Mouse (Mus musculus): Measurements from ENCODE around the gene Dmwd. TPM values are rescaled to one million over a fixed set of nuclear protein-coding genes. Genes with fewer than 3 reads are reported as not detected.
A peak's percentile ranks its signal among the peaks of the same experiment; 100 is the strongest.

The Dmwd gene
- polyA plus RNA-seq, 1 experiment from 2014 or later = 12.6 TPM

- Histone ChIP-seq H3K4me3 (ENCODE audit: low read length) (peak overlapping the region; percentile 65), H3K36me3 (ENCODE audit: control insufficient read depth, insufficient read depth) (peaks cover 13% of the 10 kb centered on the region), H3K9ac (ENCODE audit: low read length) (peak overlapping the region; percentile 84), H3K4me2 (ENCODE audit: low read depth, low read length) (peak overlapping the region; percentile 94), H3K27me3 (ENCODE audit: control insufficient read depth, insufficient read depth, low read length) (no peaks in the 10 kb centered on the region), H3K27ac (ENCODE audit: low read length) (peak overlapping the region; percentile 99), H3K9me3 (replicated peaks; ENCODE audit: control insufficient read depth, low read length) (no peaks in the 10 kb centered on the region), H3K4me1 (ENCODE audit: control insufficient read depth, insufficient read depth, low read length) (peaks cover 43% of the 10 kb centered on the region)
- under 1% methylated on average over 85 of the region's 87 CpGs for WGBS
- no peak for ATAC-seq (replicated peaks; ENCODE audit: extremely low read depth, insufficient read depth, low FRiP score)
Observed at GRCm38 (mm10) chr7:19094826-19095750, 19.1 kb downstream of the Dmwd start.

- H3K4me2 ChIP-seq (ENCODE audit: low read depth, low read length) = peak overlapping the region; percentile 94
- H3K4me3 ChIP-seq (ENCODE audit: low read length) = peak overlapping the region; percentile 65
- H3K36me3 ChIP-seq (ENCODE audit: control insufficient read depth, insufficient read depth) = peaks cover 11% of the 10 kb centered on the region
- H3K9ac ChIP-seq (ENCODE audit: low read length) = peak overlapping the region; percentile 84
- H3K9me3 ChIP-seq (replicated peaks; ENCODE audit: control insufficient read depth, low read length) = no peaks in the 10 kb centered on the region
- H3K27me3 ChIP-seq (ENCODE audit: control insufficient read depth, insufficient read depth, low read length) = no peaks in the 10 kb centered on the region
- ATAC-seq (replicated peaks; ENCODE audit: extremely low read depth, insufficient read depth, low FRiP score) = no peak
- peak overlapping the region; percentile 99 for H3K27ac ChIP-seq (ENCODE audit: low read length)
- 1% methylated on average over 19 of the region's 19 CpGs for WGBS
- peaks cover 43% of the 10 kb centered on the region for H3K4me1 ChIP-seq (ENCODE audit: control insufficient read depth, insufficient read depth, low read length)
Observed at GRCm38 (mm10) chr7:19095751-19096110, 19.7 kb downstream of the Dmwd start.

DNA sequence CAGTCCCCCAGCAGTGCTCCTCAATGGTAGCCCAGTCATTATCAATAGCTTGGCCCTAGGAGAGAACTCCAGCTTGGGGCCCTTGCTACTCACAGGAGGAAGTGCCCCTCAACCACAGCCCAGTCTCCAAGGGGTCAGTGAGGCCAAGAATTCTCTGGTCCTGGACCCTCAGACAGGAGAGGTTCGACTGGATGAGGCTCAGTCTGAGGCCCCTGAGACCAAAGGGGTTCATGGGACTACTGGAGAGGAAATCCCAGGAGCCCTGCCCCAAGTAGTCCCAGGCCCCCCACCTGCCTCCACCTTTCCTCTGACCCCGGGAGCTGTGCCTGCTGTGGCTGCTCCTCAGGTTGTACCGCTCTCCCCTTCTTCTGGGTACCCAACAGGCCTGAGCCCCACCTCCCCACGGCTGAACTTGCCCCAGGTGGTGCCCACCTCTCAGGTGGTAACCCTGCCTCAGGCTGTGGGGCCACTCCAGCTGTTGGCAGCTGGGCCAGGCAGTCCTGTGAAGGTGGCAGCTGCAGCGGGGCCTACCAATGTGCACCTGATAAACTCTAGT lies 20.5 kb downstream of the Dmwd start:
- Histone ChIP-seq H3K36me3 (ENCODE audit: control insufficient read depth, insufficient read depth) (peaks cover 6% of the 10 kb centered on the region; the same call in 1 of the 2 replicates), H3K9me3 (replicated peaks; ENCODE audit: control insufficient read depth, low read length) (no peaks in the 10 kb centered on the region), H3K27ac (ENCODE audit: low read length) (peak overlapping the region; percentile 99; the same call in 1 of the 2 replicates), H3K4me1 (ENCODE audit: control insufficient read depth, insufficient read depth, low read length) (peaks cover 43% of the 10 kb centered on the region), H3K4me3 (ENCODE audit: low read length) (peak overlapping the region; percentile 65), H3K4me2 (ENCODE audit: low read depth, low read length) (peak overlapping the region; percentile 94), H3K9ac (ENCODE audit: low read length) (peak overlapping the region; percentile 84), H3K27me3 (ENCODE audit: control insufficient read depth, insufficient read depth, low read length) (no peaks in the 10 kb centered on the region)
- no peak for ATAC-seq (replicated peaks; ENCODE audit: extremely low read depth, insufficient read depth, low FRiP score)
- 58% methylated on average over 5 of the region's 5 CpGs for WGBS

DNA sequence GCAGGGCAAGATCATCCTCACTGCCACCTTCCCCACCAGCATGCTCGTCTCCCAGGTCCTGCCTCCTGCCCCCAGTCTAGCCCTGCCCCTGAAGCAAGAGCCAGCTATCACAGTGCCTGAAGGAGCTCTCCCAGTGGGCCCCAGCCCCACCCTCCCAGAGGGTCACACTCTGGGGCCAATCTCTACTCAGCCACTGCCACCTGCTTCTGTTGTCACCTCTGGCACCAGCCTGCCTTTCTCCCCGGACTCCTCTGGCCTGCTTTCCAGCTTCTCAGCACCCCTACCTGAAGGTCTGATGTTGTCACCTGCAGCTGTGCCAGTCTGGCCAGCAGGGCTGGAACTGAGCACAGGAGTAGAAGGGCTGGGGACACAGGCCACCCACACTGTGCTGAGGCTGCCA lies 21.2 kb downstream of the Dmwd start:
- ATAC-seq (replicated peaks; ENCODE audit: extremely low read depth, insufficient read depth, low FRiP score) = no peak
- no peaks in the 10 kb centered on the region; the same call in 1 of the 2 replicates for H3K9me3 ChIP-seq (replicated peaks; ENCODE audit: control insufficient read depth, low read length)
- H3K4me2 ChIP-seq (ENCODE audit: low read depth, low read length) = no peak overlapping the region
- 32% methylated on average over 2 of the region's 2 CpGs for WGBS
- no peak overlapping the region for H3K27ac ChIP-seq (ENCODE audit: low read length)
- H3K9ac ChIP-seq (ENCODE audit: low read length) = peak overlapping the region; percentile 12; the same call in 1 of the 2 replicates
- H3K4me1 ChIP-seq (ENCODE audit: control insufficient read depth, insufficient read depth, low read length) = peaks cover 36% of the 10 kb centered on the region
- peaks cover 4% of the 10 kb centered on the region; the same call in 1 of the 2 replicates for H3K36me3 ChIP-seq (ENCODE audit: control insufficient read depth, insufficient read depth)
- H3K27me3 ChIP-seq (ENCODE audit: control insufficient read depth, insufficient read depth, low read length) = no peaks in the 10 kb centered on the region
- no peak overlapping the region for H3K4me3 ChIP-seq (ENCODE audit: low read length)

DNA sequence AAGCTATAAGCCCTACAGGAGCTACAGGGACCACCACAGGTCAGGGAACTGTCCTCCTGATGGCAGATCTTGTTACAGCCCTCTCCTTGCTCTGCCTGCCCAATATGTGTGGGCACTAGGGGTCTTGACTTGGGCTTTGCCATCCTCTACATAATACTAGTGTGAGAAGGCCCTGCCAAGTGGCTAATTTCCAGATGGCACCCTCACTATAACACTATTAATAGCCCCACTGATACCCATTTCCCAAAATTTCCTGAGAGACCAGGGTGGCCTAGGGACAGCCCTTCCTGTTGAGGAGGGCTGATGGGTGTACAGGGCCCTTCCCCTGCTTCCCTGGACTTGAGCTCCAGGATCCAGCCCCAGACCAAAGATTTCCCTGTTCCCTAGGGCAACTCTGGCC lies 21.8 kb downstream of the Dmwd start:
- Histone ChIP-seq H3K4me1 (ENCODE audit: control insufficient read depth, insufficient read depth, low read length) (peaks cover 30% of the 10 kb centered on the region), H3K9ac (ENCODE audit: low read length) (no peak overlapping the region), H3K9me3 (replicated peaks; ENCODE audit: control insufficient read depth, low read length) (peaks cover 5% of the 10 kb centered on the region), H3K4me3 (ENCODE audit: low read length) (no peak overlapping the region), H3K27ac (ENCODE audit: low read length) (no peak overlapping the region), H3K36me3 (ENCODE audit: control insufficient read depth, insufficient read depth) (peaks cover 4% of the 10 kb centered on the region; the same call in 1 of the 2 replicates), H3K27me3 (ENCODE audit: control insufficient read depth, insufficient read depth, low read length) (no peaks in the 10 kb centered on the region), H3K4me2 (ENCODE audit: low read depth, low read length) (no peak overlapping the region)
- ATAC-seq (replicated peaks; ENCODE audit: extremely low read depth, insufficient read depth, low FRiP score) = no peak

GRCm38 (mm10) chr7:19098811-19099210 lies 22.8 kb downstream of the Dmwd start:
- H3K27ac ChIP-seq (ENCODE audit: low read length) = no peak overlapping the region
- 74% methylated on average over 7 of the region's 7 CpGs for WGBS
- ATAC-seq (replicated peaks; ENCODE audit: extremely low read depth, insufficient read depth, low FRiP score) = no peak

DNA sequence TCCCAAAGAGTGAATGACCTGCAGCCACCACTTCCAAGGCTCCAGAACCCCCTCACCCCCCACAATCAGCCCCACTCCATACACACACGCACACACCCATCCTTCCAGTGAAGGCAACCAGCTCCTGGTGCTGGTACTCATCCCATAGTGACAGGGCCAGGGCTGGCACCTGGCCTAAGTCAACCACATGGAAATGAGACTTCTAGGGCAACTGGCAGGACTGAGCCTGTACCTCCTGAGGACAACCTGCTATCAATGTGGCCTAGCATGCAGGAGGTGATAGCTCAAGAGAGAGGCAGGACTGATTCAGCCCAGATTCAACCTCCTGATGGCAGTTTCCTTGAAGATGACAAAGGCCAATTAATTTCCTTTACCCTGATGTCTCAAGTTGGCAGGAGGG lies 24.3 kb downstream of the Dmwd start:
- H3K9ac ChIP-seq (ENCODE audit: low read length) = no peak overlapping the region
- peaks cover 4% of the 10 kb centered on the region; the same call in 1 of the 2 replicates for H3K36me3 ChIP-seq (ENCODE audit: control insufficient read depth, insufficient read depth)
- no peak for ATAC-seq (replicated peaks; ENCODE audit: extremely low read depth, insufficient read depth, low FRiP score)
- no peak overlapping the region for H3K27ac ChIP-seq (ENCODE audit: low read length)
- no peak overlapping the region for H3K4me3 ChIP-seq (ENCODE audit: low read length)
- peaks cover 5% of the 10 kb centered on the region for H3K9me3 ChIP-seq (replicated peaks; ENCODE audit: control insufficient read depth, low read length)
- no peaks in the 10 kb centered on the region for H3K27me3 ChIP-seq (ENCODE audit: control insufficient read depth, insufficient read depth, low read length)
- 63% methylated on average over 1 of the region's 1 CpGs for WGBS
- peaks cover 23% of the 10 kb centered on the region for H3K4me1 ChIP-seq (ENCODE audit: control insufficient read depth, insufficient read depth, low read length)
- no peak overlapping the region for H3K4me2 ChIP-seq (ENCODE audit: low read depth, low read length)

More at GRCm38 (mm10) chr7:19098811-19099210, 22.8 kb downstream of the Dmwd start:
- H3K4me1 ChIP-seq (ENCODE audit: control insufficient read depth, insufficient read depth, low read length) = peaks cover 23% of the 10 kb centered on the region
- no peaks in the 10 kb centered on the region for H3K27me3 ChIP-seq (ENCODE audit: control insufficient read depth, insufficient read depth, low read length)
- no peak overlapping the region for H3K4me2 ChIP-seq (ENCODE audit: low read depth, low read length)
- H3K9me3 ChIP-seq (replicated peaks; ENCODE audit: control insufficient read depth, low read length) = peaks cover 5% of the 10 kb centered on the region
- no peak overlapping the region for H3K4me3 ChIP-seq (ENCODE audit: low read length)
- H3K9ac ChIP-seq (ENCODE audit: low read length) = no peak overlapping the region
- peaks cover 4% of the 10 kb centered on the region; the same call in 1 of the 2 replicates for H3K36me3 ChIP-seq (ENCODE audit: control insufficient read depth, insufficient read depth)

- Histone ChIP-seq H3K9ac (ENCODE audit: low read length) (no peak overlapping the region), H3K4me3 (ENCODE audit: low read length) (no peak overlapping the region), H3K27me3 (ENCODE audit: control insufficient read depth, insufficient read depth, low read length) (no peaks in the 10 kb centered on the region), H3K4me1 (ENCODE audit: control insufficient read depth, insufficient read depth, low read length) (peaks cover 3% of the 10 kb centered on the region; the same call in 1 of the 2 replicates), H3K4me2 (ENCODE audit: low read depth, low read length) (no peak overlapping the region), H3K36me3 (ENCODE audit: control insufficient read depth, insufficient read depth) (no peaks in the 10 kb centered on the region), H3K27ac (ENCODE audit: low read length) (no peak overlapping the region), H3K9me3 (replicated peaks; ENCODE audit: control insufficient read depth, low read length) (peaks cover 5% of the 10 kb centered on the region)
- ATAC-seq (replicated peaks; ENCODE audit: extremely low read depth, insufficient read depth, low FRiP score) = no peak
Observed at GRCm38 (mm10) chr7:19103741-19104140, 27.7 kb downstream of the Dmwd start.

- Histone ChIP-seq H3K27ac (ENCODE audit: low read length) (no peak overlapping the region), H3K4me1 (ENCODE audit: control insufficient read depth, insufficient read depth, low read length) (peaks cover 3% of the 10 kb centered on the region; the same call in 1 of the 2 replicates)
- WGBS = 68% methylated on average over 2 of the region's 2 CpGs
Observed at GRCm38 (mm10) chr7:19104486-19104885, 28.5 kb downstream of the Dmwd start.

More at GRCm38 (mm10) chr7:19104486-19104885, 28.5 kb downstream of the Dmwd start:
- Histone ChIP-seq H3K4me3 (ENCODE audit: low read length) (no peak overlapping the region), H3K9me3 (replicated peaks; ENCODE audit: control insufficient read depth, low read length) (peaks cover 5% of the 10 kb centered on the region), H3K9ac (ENCODE audit: low read length) (no peak overlapping the region), H3K4me2 (ENCODE audit: low read depth, low read length) (no peak overlapping the region), H3K27me3 (ENCODE audit: control insufficient read depth, insufficient read depth, low read length) (no peaks in the 10 kb centered on the region), H3K36me3 (ENCODE audit: control insufficient read depth, insufficient read depth) (no peaks in the 10 kb centered on the region)
- no peak for ATAC-seq (replicated peaks; ENCODE audit: extremely low read depth, insufficient read depth, low FRiP score)
